Mouse (Mus musculus): Measurements from ENCODE around the gene Slc2a10. TPM values are rescaled to one million over a fixed set of nuclear protein-coding genes. Genes with fewer than 3 reads are reported as not detected.

Gene Slc2a10
- 0.05 TPM in 1 of 2 replicates, not detected in the other for total RNA-seq (2015)
- total RNA-seq (2017) = not detected in 2 replicates

- 0 out of 2 replicates have a peak, but pooled peaks have one; percentile 30 for ATAC-seq (ENCODE audit: poor library complexity, severe bottlenecking)
Observed at GRCm38 (mm10) chr2:165503259-165504203, at the start of gene Slc2a10. Slc2a10 (plus strand) TSS chr2:165503787.

DNA sequence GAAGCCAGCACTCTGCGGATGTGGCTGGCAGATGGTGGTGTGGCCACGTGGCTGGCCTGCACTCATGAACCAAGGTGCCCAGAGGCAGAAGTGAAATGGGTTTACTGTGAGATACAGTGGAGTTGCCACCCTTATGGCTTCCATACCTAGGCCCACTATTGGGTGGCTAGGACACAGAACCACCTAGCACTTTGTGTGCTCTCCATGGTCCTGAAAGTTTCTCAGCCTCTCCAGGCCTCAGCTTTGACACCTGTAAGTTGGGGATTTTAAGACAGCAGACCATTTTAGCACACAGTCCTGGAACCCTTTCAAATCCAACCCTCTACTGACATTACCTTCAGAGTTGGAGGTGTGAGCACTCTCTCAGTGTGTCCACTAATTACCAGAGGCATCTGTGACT, 46.9 kb upstream of the Slc2a10 start:
- no peak for ATAC-seq (ENCODE audit: poor library complexity, severe bottlenecking)

DNA sequence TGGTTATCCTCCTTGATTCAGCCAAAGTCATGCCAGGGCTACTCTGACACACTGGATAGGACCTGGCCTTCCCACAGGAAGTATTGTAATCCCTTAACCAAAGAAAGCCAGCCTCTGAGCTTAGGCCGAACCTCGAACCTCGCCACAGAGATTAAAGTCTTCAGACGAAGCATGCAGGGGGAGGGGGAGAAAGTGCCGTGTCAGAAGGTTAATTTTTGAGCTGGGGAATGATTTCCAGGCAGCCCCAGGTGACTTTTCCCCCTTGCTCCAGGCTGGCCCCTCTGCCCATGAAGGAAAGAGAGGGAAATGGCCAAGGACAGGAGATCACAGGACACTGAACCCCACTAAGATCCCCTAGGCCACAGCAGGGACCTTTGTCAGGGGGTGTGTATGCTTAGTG, 45.4 kb upstream of the Slc2a10 start:
- ATAC-seq (ENCODE audit: poor library complexity, severe bottlenecking) = no peak

- ATAC-seq (ENCODE audit: poor library complexity, severe bottlenecking) = no peak
Observed at GRCm38 (mm10) chr2:165459663-165460062, 43.9 kb upstream of the Slc2a10 start.

DNA sequence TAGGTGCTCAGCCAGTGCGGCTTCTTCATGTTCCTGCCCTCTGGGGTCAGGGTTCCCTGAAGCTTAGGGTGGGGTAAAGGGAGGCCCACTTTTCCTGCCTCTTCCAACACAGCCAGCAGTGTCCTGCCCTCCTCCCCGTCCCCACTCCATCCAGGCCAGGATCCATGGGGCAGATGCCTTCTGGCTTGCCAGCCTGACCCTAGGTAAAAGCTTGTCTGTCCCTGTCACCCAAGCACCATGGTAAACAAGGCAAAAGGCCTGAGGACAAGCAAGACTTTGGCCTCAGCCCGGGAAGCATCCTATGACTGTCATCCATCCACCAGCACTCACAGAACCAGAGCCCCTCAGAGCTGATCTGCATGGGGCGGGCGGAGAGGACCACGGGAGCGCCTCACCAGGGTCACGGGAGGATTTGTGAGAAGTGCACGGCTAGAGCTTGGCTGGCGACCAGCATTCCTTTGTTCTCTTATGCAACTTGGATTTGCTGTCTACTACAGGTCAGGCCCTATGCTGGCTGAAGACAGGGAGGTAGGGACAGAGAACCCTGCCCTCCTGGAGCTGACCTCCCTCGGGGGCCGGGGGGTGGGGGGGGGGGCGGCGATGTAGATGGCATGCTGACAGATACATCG, 35.6 kb upstream of the Slc2a10 start:
- no peak for ATAC-seq (ENCODE audit: poor library complexity, severe bottlenecking)

DNA sequence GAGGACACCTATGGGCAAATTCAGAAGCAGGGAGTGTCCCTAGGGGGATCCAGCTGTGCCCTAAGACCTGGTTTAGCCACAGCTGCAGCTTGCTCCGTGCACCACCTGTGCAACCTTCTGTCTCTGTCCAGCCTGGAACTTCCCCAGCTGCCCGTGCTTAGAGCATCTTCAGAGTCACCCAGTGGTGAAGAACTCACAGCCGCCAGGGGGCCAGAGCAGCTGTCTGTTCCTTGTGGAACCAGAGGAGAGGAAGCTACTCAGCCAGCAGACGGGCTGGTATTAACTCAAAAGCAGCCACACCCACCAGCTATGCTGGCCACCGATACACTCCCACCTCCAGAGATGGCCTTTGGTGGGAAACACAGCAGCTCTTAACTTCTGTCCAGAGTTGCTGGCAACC, 33.4 kb upstream of the Slc2a10 start:
- peak; percentile 82 for ATAC-seq (ENCODE audit: poor library complexity, severe bottlenecking)

DNA sequence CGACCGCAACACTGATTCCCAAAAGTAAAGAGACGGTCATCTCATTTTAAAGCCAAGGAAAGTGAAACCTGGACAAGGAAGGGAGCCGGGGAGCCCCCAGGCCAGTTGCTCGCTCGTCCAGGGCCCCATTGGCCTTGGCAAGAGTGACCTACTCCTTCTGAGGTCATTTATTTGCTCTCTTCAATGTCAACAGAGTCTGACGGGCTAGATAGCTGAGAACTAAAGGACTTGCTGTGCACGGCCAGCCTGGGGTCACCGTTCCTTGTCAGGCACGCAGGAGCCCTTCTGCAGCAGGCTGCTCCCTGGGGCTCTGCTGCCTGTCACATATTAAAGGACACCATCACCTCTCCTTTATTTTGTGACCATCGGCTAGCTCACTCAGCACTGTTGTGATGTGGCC, 31.6 kb upstream of the Slc2a10 start:
- no peak for ATAC-seq (ENCODE audit: poor library complexity, severe bottlenecking)

DNA sequence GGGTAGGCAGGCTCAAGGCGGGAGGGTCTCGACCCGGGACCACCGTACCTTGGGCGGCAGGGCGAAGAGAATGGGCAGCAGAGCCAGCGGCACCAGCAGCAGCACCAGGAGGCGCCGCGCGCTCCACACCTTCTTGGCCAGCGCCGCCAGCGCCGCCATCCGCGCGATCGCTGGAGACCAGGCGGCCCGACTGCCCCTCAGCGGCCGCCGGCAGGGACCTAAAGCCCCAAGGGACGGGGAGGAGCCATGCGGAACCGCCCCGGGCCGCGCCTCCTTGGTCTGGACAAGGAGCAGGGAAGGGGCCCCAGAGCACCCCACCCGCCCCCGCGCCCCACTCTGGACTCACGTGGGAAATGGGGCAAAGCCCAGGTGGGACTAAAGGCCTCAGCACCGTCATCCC, 30.6 kb upstream of the Slc2a10 start, which contains the start of gene Slc13a3:
Slc13a3 (minus strand) TSS at position 228 of the 400 bp plus-strand sequence.
- ATAC-seq (ENCODE audit: poor library complexity, severe bottlenecking) = no peak

GRCm38 (mm10) chr2:165475412-165475811, 28.2 kb upstream of the Slc2a10 start:
- no peak for ATAC-seq (ENCODE audit: poor library complexity, severe bottlenecking)

- no peak for ATAC-seq (ENCODE audit: poor library complexity, severe bottlenecking)
Observed at GRCm38 (mm10) chr2:165475850-165476249, 27.7 kb upstream of the Slc2a10 start.

DNA sequence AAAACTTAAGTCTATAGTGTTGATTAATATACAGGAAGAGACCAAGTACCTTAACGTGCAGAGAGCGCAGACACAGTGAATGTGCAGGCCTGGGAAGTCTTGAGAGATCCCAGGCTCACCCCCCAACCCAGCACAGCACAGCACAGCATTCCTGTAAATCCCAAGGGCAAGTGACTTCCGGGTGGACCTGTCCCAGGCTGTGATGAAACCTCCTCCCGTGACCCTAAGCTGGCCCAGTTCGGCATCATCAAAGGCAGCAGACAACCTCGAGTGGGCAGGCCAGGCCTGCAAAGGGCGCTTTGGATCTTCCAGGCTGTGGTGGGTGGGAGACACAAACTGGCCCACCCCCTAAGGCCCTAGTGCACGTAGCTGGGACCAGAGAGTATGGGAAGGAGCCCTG, 21.6 kb upstream of the Slc2a10 start:
- ATAC-seq (ENCODE audit: poor library complexity, severe bottlenecking) = no peak

DNA sequence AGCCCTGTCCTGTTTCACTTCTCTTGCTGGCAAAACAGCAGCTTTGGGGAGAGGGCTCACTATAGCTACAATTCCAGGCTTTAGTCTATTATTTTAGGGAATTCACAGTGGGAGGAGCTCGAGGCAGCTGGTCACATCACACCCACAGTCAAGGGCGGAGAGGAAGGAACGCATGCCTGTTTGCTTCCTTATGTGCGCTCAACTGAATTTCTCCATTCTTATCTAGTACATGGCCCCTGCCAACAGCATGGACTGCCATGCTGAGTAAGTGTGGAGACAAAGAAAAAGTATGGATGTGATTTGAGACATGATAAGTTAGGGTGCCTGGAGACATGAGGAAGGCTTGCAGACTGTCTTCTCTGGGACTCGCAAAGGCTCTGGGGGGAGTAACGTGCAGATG, 19.4 kb upstream of the Slc2a10 start:
- ATAC-seq (ENCODE audit: poor library complexity, severe bottlenecking) = no peak

DNA sequence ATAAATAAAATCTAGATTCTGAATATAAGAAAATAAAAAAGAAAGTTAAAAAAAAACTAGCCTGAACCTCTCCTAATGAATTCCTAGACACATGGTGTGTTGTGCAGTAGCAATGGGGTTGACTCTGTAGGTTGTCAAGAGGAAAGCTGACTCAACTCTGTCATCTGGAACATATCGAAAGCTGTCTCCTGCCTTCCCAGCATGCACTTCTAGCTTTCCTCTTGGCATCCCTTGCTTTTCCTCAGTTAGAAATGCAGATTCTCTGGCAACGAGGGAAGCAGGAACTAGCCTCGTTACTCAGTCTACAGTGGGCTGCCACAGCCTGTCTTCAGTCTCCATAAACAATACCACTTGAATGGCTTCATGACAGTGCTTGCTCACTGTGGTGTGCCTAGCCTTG, 17.8 kb upstream of the Slc2a10 start:
- ATAC-seq (ENCODE audit: poor library complexity, severe bottlenecking) = no peak

GRCm38 (mm10) chr2:165486401-165486800, 17.2 kb upstream of the Slc2a10 start:
- no peak for ATAC-seq (ENCODE audit: poor library complexity, severe bottlenecking)

DNA sequence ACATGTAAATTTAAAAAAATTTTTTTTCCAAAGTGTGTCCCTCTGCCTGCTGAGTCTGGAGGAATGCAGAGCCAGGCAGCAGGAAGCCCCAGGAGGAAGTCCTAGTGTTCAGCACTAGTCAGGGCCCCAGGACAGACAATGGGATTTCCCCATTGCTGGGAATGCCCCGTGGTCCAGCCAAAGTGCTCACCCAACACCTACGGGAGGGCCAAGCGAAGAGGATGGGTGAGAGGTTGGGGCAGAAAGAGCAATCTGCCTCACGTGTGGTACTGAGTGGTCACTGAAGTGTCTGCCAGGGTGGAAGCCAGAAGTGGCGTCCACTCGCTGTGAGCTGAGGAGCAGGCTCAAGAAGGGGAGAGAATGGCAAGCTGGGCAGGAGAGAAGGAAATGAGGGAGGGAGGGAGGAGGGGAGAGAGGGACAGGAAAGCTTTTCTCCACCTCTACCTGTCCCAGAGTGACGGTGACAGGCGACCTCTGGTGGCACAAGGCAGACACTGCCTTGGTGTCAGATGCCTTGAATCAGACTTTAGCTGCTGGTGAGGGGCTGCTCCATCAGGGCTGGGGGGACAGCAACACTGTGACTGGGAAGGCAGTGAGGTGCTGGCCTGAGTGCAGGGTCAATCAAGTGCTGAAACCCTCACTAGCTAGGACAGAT, 16.6 kb upstream of the Slc2a10 start:
- ATAC-seq (ENCODE audit: poor library complexity, severe bottlenecking) = peak; percentile 73; the same call in 1 of the 2 replicates

DNA sequence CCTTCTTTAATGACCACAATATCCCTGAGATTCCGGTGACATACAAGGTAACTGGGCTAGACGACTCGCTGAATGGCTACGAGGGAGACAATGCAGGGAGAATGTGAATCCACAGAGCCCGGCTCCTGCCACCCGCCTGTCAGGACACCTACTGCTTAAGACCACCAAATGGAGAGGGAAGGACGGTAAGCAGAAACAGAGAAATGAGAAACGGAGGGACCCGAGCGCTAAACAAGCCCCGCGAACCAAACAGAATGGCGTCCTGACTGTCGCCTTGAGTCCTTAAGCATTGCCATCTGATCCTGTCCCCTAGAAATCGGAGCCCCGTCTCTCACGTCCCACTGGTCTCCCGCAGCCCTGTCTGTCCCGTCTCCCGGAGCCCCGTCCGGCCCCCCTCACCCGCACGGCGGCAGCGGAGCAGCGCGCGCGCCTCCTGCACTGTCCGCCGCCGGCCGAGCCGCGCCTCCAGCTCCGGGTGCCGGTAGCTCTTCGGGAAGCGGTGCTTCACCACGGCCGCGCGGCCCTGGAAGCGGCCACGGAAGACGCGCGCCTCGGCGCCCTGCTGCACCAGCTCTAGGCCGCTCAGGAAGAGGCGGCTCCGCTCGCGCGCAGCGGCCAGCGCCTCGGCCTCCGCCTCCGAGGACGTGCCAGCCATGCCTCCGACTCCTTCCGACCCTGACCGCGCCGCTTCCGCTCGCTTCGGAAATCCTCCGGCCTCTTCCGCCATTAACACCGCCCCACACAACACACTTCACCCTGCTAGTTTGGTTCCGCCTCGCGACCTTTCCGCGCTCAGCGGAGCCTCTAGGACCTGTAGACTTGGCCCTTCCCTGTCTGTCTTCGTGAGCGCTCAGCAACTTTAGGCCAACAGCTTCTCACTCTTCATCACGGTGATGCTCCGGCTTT, 10.7 kb upstream of the Slc2a10 start, which contains the start of gene Trp53rka:
Trp53rka (minus strand) TSS at position 677 of the 906 bp plus-strand sequence.
- ATAC-seq (ENCODE audit: poor library complexity, severe bottlenecking) = peak; percentile 99

DNA sequence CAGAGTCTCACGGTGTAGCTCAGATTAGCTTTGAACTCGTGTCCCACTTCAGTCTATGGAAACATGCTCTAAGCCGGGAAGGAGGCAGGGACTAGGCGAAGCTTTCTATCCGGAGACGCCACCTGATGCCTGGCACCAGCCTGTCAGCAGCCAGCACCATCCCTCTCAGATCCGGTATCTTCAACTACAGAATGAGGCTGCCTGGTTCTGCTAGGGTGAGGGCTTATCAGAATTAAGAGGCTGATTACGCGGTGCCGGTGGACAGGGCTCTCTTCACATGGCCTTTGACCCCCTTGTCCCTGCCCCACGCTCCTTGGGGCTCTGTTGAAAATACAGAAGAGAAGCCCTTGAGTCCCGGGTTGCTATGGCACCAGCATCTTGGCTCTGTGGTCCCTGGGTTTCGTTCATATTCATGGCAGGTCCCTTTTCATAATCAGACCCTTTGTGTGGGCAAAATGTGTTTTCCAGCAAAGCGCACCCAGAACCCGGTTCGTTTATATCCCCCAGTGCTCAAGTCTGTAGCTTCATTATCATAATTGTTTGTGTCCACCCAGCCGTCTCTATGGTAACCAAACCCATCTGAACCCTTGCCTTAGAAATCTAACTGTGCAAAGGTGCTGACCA, 9.9 kb upstream of the Slc2a10 start:
- no peak; the same call in 1 of the 2 replicates for ATAC-seq (ENCODE audit: poor library complexity, severe bottlenecking)

GRCm38 (mm10) chr2:165494495-165494894, 9.1 kb upstream of the Slc2a10 start:
- no peak for ATAC-seq (ENCODE audit: poor library complexity, severe bottlenecking)

- ATAC-seq (ENCODE audit: poor library complexity, severe bottlenecking) = no peak
Observed at GRCm38 (mm10) chr2:165496251-165496650, 7.3 kb upstream of the Slc2a10 start.

All from megakaryocyte, adult 5-6 weeks (primary cell).